Mouse (Mus musculus): Measurements from ENCODE around the gene St3gal3. TPM values are rescaled to one million over a fixed set of nuclear protein-coding genes. Genes with fewer than 3 reads are reported as not detected.

St3gal3 gene
- polyA plus RNA-seq, 2 experiments = 0.85 to 3.2 TPM

DNA sequence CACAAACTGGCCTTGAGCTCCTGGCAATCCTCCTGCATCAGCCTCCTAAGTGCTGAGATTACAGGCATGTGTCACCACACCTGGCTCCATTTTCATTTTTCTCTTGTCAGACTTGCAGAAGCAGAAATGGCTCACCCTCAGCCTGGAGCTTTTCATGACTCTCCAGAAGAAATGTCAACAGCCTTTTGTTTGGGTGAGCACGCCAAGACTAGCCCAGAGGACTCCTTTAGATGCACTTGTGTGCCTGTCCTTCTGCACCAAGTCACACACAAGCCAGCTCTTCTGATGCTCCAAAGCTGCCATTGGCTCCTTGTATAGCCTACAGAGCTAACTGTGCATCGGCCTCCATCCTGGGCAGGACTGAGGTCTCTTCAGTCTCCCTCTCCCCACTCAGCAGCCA is 141.3 kb downstream of the St3gal3 start:
- Histone ChIP-seq H3K27me3 (ENCODE audit: control insufficient read depth, insufficient read depth, low read length) (no peaks in the 10 kb centered on the region), H3K4me2 (ENCODE audit: low read depth) (no peak overlapping the region), H3K9ac (replicated peaks) (no peak overlapping the region), H3K4me1 (replicated peaks; ENCODE audit: control insufficient read depth in 2 of 2, insufficient read depth in 2 of 2, low read length in 1 of 2) (0 out of 4 replicates have a peak, but pooled peaks cover 0 to 3% of the 10 kb centered on the region in 2 experiments), H3K4me3 (ENCODE audit: insufficient read depth in 1 of 2, low read depth in 2 of 2, low read length in 2 of 2) (no peak overlapping the region), H3K27ac (no peak overlapping the region), H3K36me3 (replicated peaks; ENCODE audit: control insufficient read depth, insufficient read depth, low read depth) (no peaks in the 10 kb centered on the region), H3K9me3 (ENCODE audit: control insufficient read depth, low read length) (no peaks in the 10 kb centered on the region)
- no peak for ATAC-seq (ENCODE audit: insufficient read depth)
- TF ChIP-seq CTCF (IDR thresholded peaks at IDR 0.05; ENCODE audit: low read depth) (no peak), EP300 (IDR thresholded peaks at IDR 0.05; ENCODE audit: low read depth) (no peak)
- 65% methylated on average over 2 of the region's 2 CpGs for WGBS (ENCODE audit: insufficient replicate concordance)
- DNase-seq (ENCODE audit: low read depth in 3 of 3, low spot score in 3 of 3) = no peak

DNA sequence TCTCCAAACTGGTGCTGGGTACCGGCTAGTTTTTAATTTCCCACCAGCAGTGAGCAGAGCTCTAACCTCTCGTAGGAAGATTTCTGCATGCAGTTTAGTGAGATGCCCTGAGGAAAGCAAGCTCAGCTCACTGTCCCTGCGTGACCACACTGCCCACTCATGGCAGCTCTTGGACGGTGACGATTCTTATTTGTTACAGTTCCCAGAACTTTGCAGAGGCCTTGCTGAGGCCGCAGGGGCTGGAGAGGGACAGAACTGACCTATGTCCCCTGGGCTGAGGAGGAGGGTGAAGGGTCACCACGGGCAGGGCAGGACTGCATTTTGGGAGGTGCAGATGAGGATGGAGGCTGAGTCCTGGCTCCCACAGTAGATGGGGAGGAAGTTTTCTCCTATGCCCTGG is 141.8 kb downstream of the St3gal3 start:
- Histone ChIP-seq H3K4me3 (ENCODE audit: insufficient read depth in 1 of 2, low read depth in 2 of 2, low read length in 2 of 2) (no peak overlapping the region), H3K9me3 (ENCODE audit: control insufficient read depth, low read length) (no peaks in the 10 kb centered on the region), H3K9ac (replicated peaks) (no peak overlapping the region), H3K4me1 (replicated peaks; ENCODE audit: control insufficient read depth in 2 of 2, insufficient read depth in 2 of 2, low read length in 1 of 2) (0 out of 4 replicates have a peak, but pooled peaks cover 0 to 3% of the 10 kb centered on the region in 2 experiments), H3K27me3 (ENCODE audit: control insufficient read depth, insufficient read depth, low read length) (no peaks in the 10 kb centered on the region), H3K4me2 (ENCODE audit: low read depth) (no peak overlapping the region), H3K27ac (no peak overlapping the region), H3K36me3 (replicated peaks; ENCODE audit: control insufficient read depth, insufficient read depth, low read depth) (no peaks in the 10 kb centered on the region)
- TF ChIP-seq EP300 (IDR thresholded peaks at IDR 0.05; ENCODE audit: low read depth) (no peak), CTCF (IDR thresholded peaks at IDR 0.05; ENCODE audit: low read depth) (0 out of 2 replicates have a peak, but pooled peaks have one; percentile 28)
- no peak for DNase-seq (ENCODE audit: low read depth in 3 of 3, low spot score in 3 of 3)
- ATAC-seq (ENCODE audit: insufficient read depth) = no peak
- WGBS (ENCODE audit: insufficient replicate concordance) = 62% methylated on average over 7 of the region's 7 CpGs

DNA sequence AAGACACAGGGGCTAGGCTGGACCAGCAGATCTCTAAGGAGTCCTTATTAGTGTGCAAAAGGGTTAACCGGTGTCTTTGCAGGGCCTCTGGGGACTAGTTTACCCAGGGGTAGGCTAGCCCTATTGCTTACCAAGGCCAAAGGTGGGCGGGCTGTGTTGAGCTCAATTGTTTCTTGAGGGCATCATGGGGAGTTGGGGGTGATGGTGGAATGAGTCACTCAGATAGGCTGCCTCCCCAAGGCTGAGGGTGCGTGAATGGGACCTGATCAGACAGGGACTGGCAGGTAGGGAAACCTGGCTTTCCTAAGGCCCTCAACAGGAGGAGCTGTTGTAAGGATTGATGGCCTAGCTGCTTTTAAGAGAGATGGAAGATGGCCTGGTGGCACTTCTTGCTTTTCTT is 142.7 kb downstream of the St3gal3 start:
- TF ChIP-seq CTCF (IDR thresholded peaks at IDR 0.05; ENCODE audit: low read depth) (no peak), EP300 (IDR thresholded peaks at IDR 0.05; ENCODE audit: low read depth) (no peak)
- 0 out of 4 replicates have a peak, but pooled peaks cover 0 to 3% of the 10 kb centered on the region in 2 experiments for H3K4me1 ChIP-seq (replicated peaks; ENCODE audit: control insufficient read depth in 2 of 2, insufficient read depth in 2 of 2, low read length in 1 of 2)
- H3K9me3 ChIP-seq (ENCODE audit: control insufficient read depth, low read length) = no peaks in the 10 kb centered on the region
- DNase-seq (ENCODE audit: low read depth in 3 of 3, low spot score in 3 of 3) = no peak
- H3K27me3 ChIP-seq (ENCODE audit: control insufficient read depth, insufficient read depth, low read length) = no peaks in the 10 kb centered on the region
- 81% methylated on average over 3 of the region's 3 CpGs for WGBS (ENCODE audit: insufficient replicate concordance)
- no peak overlapping the region for H3K9ac ChIP-seq (replicated peaks)
- no peak overlapping the region for H3K4me3 ChIP-seq (ENCODE audit: insufficient read depth in 1 of 2, low read depth in 2 of 2, low read length in 2 of 2)
- no peaks in the 10 kb centered on the region for H3K36me3 ChIP-seq (replicated peaks; ENCODE audit: control insufficient read depth, insufficient read depth, low read depth)
- ATAC-seq (ENCODE audit: insufficient read depth) = no peak
- H3K4me2 ChIP-seq (ENCODE audit: low read depth) = no peak overlapping the region
- no peak overlapping the region for H3K27ac ChIP-seq

DNA sequence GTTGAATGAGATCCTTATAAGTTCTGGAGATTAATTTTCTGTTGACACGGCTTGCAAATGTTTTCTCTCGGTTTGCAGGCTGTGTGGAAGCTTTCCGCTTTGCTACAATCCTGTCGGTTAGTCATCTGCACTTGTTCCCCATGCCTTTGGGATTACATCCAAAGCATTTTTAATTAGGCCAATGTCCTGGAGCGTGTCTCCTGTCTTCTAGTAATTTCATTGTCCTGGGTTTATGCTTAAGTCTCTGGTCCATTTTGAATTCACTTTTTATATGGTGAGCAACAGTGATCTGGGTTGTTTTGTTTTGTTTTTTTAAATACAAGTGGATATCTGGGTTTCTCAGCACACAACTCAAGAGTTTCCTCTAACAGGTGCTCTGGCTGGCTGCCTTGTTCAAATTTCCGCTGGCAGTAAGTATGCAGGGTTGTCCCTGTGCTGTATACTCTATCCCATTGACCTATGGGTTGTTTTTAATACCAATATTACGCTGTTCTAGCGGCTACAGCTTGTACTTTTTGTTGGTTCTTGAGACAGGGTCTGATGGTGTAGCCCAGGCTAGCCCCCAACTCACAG is 143.6 kb downstream of the St3gal3 start:
- no peak overlapping the region for H3K9ac ChIP-seq (replicated peaks)
- H3K27me3 ChIP-seq (ENCODE audit: control insufficient read depth, insufficient read depth, low read length) = no peaks in the 10 kb centered on the region
- no peak for TF ChIP-seq CTCF (IDR thresholded peaks at IDR 0.05; ENCODE audit: low read depth)
- no peak for TF ChIP-seq EP300 (IDR thresholded peaks at IDR 0.05; ENCODE audit: low read depth)
- H3K4me2 ChIP-seq (ENCODE audit: low read depth) = no peak overlapping the region
- ATAC-seq (ENCODE audit: insufficient read depth) (no peak), DNase-seq (ENCODE audit: low read depth in 3 of 3, low spot score in 3 of 3) (no peak)
- H3K9me3 ChIP-seq (ENCODE audit: control insufficient read depth, low read length) = no peaks in the 10 kb centered on the region
- WGBS (ENCODE audit: insufficient replicate concordance) = 77% methylated on average over 8 of the region's 8 CpGs
- H3K4me3 ChIP-seq (ENCODE audit: insufficient read depth in 1 of 2, low read depth in 2 of 2, low read length in 2 of 2) = no peak overlapping the region
- H3K4me1 ChIP-seq (replicated peaks; ENCODE audit: control insufficient read depth in 2 of 2, insufficient read depth in 2 of 2, low read length in 1 of 2) = 0 out of 4 replicates have a peak, but pooled peaks cover 0 to 3% of the 10 kb centered on the region in 2 experiments
- H3K27ac ChIP-seq = no peak overlapping the region
- H3K36me3 ChIP-seq (replicated peaks; ENCODE audit: control insufficient read depth, insufficient read depth, low read depth) = no peaks in the 10 kb centered on the region

DNA sequence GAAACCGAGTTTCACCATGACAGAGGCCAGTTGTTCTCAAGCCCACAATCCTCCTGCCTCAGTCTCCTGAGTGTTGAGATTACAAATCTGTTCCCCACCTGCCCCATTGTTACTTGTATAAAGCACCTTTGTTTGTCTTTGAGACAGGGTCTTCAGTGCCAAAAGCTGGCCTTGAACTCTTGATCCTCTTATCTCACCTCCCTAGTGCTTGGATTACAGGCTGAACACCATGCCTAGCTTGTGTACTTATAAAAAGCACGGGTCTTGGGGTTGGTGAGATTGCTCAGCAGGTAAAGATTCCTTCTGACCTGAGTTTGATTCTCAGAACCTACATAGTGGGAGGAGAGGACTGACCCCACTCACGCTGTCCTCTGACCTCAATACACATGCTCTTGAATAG is 144.1 kb downstream of the St3gal3 start:
- Histone ChIP-seq H3K27me3 (ENCODE audit: control insufficient read depth, insufficient read depth, low read length) (no peaks in the 10 kb centered on the region), H3K4me2 (ENCODE audit: low read depth) (no peak overlapping the region), H3K27ac (no peak overlapping the region), H3K9me3 (ENCODE audit: control insufficient read depth, low read length) (no peaks in the 10 kb centered on the region), H3K9ac (replicated peaks) (no peak overlapping the region), H3K4me1 (replicated peaks; ENCODE audit: control insufficient read depth in 2 of 2, insufficient read depth in 2 of 2, low read length in 1 of 2) (0 out of 4 replicates have a peak, but pooled peaks cover 0 to 3% of the 10 kb centered on the region in 2 experiments), H3K4me3 (ENCODE audit: insufficient read depth in 1 of 2, low read depth in 2 of 2, low read length in 2 of 2) (no peak overlapping the region), H3K36me3 (replicated peaks; ENCODE audit: control insufficient read depth, insufficient read depth, low read depth) (no peaks in the 10 kb centered on the region)
- WGBS (ENCODE audit: insufficient replicate concordance) = 58% methylated on average over 3 of the region's 3 CpGs
- TF ChIP-seq EP300 (IDR thresholded peaks at IDR 0.05; ENCODE audit: low read depth) = no peak
- no peak for TF ChIP-seq CTCF (IDR thresholded peaks at IDR 0.05; ENCODE audit: low read depth)
- no peak for ATAC-seq (ENCODE audit: insufficient read depth)
- DNase-seq (ENCODE audit: low read depth in 3 of 3, low spot score in 3 of 3) = no peak
